Mouse (Mus musculus) hindbrain, embryonic 14.5 days (tissue): ENCODE results near the gene Padi6. TPM values are rescaled to one million over a fixed set of nuclear protein-coding genes. Genes with fewer than 3 reads are reported as not detected.

ENCODE experiments used
- ATAC-seq: fragments of 200-750 bp; cut with Nextera tagmentation; 2 replicates; pipeline ENCODE4 v1.8.0; 2017; ENCODE audit warnings: moderate number of reproducible peaks, mild to moderate bottlenecking, moderate TSS enrichment, moderate library complexity; ENCODE audit not compliant: low FRiP score
- DNase-seq: peaks from one replicate; pipeline ENCODE4 v3.0.0-alpha.2; 2015; ENCODE audit warnings: low spot score
- H3K27ac ChIP-seq: fragments of 300-500 bp; sonication (generic); 2 replicates; pipeline ENCODE4 v1.5.1; 2014; ENCODE audit warnings: mild to moderate bottlenecking, moderate library complexity
- H3K27me3 ChIP-seq: fragments of 300-500 bp; sonication (generic); 2 replicates; pipeline ENCODE4 v1.6.1; 2014; ENCODE audit warnings: mild to moderate bottlenecking, low read length, mixed read lengths; ENCODE audit not compliant: control insufficient read depth, insufficient read depth
- H3K36me3 ChIP-seq: fragments of 300-500 bp; sonication (generic); replicated peaks from 2 replicates; pipeline ENCODE4 v1.6.1; 2014; ENCODE audit not compliant: control insufficient read depth, insufficient read depth
- H3K4me1 ChIP-seq: fragments of 300-500 bp; sonication (generic); replicated peaks from 2 replicates; pipeline ENCODE4 v1.6.1; 2014; ENCODE audit warnings: antibody characterized with exemption, low read length, mixed read lengths; ENCODE audit not compliant: control insufficient read depth, insufficient read depth
- H3K4me2 ChIP-seq: fragments of 300-500 bp; sonication (generic); replicated peaks from 2 replicates; pipeline ENCODE4 v1.6.1; 2014; ENCODE audit warnings: mild to moderate bottlenecking, moderate library complexity
- H3K4me3 ChIP-seq: fragments of 300-500 bp; sonication (generic); replicated peaks from 2 replicates; pipeline ENCODE4 v1.5.1; 2014; ENCODE audit warnings: mild to moderate bottlenecking, low read length
- H3K9ac ChIP-seq: fragments of 300-500 bp; sonication (generic); 2 replicates; pipeline ENCODE4 v1.6.1; 2014
- H3K9me3 ChIP-seq: fragments of 300-500 bp; sonication (generic); 2 replicates; pipeline ENCODE4 v1.6.1; 2016; ENCODE audit warnings: low read length; ENCODE audit not compliant: control insufficient read depth
- WGBS: fragments of 180-500 bp; shearing (Covaris S2); extraction: QIAGEN DNeasy Blood & Tissue Kit; methylation state at CpG from one replicate; pipeline ENCODE4 v1.1.7; 2014; 5-methylcytosine and 5-hydroxymethylcytosine counted together
- polyA plus RNA-seq: library from polyadenylated mRNA; unstranded; fragments of >200 nt; fragmentation: Nextera tagmentation; extraction: Ambion mirVana; gene quantifications from 2 replicates; pipeline ENCODE4 v1.2.1, GENCODE M21; 2014

The Padi6 gene
- polyA plus RNA-seq, 1 experiment from 2014 or later, result not detected

DNA sequence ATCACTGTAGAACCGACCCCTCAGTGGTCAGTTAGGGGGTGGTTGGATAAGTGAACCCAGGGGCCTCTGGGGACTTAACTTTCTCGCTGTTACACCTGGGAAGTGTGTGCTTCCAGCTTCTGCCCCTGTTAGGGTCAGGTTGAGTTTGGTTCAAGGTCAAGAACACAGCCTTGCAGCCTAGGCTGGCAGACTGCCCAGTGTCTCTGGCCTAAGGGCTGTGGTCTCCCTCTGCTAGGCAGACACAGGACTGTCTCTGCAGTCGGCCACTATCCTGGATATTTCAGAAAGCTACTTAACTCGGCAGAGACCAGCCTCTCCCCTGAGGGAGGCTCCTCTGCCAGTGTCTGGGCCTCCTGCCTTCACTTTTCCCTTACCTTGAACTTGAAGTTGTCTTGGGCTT is 38.3 kb downstream of the Padi6 start:
- Histone ChIP-seq H3K27ac (peak overlapping the region; percentile 47; the same call in 1 of the 2 replicates), H3K36me3 (peaks cover 28% of the 10 kb centered on the region), H3K9me3 (no peaks in the 10 kb centered on the region), H3K4me3 (peak overlapping the region; percentile 91), H3K9ac (peak overlapping the region; percentile 92; the same call in 1 of the 2 replicates), H3K4me2 (peak overlapping the region; percentile 93), H3K27me3 (peaks cover 16% of the 10 kb centered on the region), H3K4me1 (peaks cover 38% of the 10 kb centered on the region)
- 30% methylated on average over 4 of the region's 4 CpGs for WGBS
- DNase-seq, result no peak
- no peak for ATAC-seq

DNA sequence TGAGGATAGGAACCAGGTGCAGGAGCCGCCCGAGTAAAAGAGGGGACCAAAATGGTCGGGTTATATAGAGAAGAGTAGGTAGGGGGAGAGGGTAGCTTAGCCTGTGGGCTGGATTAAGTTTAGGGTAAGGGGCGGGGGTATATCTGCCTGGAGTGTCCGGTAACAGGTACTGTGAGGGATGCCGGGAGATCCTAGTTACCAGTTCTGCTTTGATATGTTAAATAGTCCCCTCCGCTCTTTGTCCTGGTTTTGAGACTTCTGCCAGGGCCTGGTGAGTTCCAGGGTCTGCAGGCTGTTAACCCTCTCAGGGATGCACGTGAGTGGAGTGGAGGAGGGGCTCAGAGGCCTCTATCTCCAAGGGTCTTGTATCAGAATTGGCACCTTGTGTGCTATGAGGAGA is 38.8 kb downstream of the Padi6 start:
- Histone ChIP-seq H3K9me3 (no peaks in the 10 kb centered on the region), H3K36me3 (peaks cover 23% of the 10 kb centered on the region), H3K27ac (peak overlapping the region; percentile 47; the same call in 1 of the 2 replicates), H3K4me2 (peak overlapping the region; percentile 93), H3K4me1 (peaks cover 38% of the 10 kb centered on the region), H3K27me3 (peaks cover 21% of the 10 kb centered on the region), H3K4me3 (peak overlapping the region; percentile 91), H3K9ac (peak overlapping the region; percentile 92)
- DNase-seq (no peak), ATAC-seq (no peak)
- WGBS, result 6% methylated on average over 8 of the region's 8 CpGs

DNA sequence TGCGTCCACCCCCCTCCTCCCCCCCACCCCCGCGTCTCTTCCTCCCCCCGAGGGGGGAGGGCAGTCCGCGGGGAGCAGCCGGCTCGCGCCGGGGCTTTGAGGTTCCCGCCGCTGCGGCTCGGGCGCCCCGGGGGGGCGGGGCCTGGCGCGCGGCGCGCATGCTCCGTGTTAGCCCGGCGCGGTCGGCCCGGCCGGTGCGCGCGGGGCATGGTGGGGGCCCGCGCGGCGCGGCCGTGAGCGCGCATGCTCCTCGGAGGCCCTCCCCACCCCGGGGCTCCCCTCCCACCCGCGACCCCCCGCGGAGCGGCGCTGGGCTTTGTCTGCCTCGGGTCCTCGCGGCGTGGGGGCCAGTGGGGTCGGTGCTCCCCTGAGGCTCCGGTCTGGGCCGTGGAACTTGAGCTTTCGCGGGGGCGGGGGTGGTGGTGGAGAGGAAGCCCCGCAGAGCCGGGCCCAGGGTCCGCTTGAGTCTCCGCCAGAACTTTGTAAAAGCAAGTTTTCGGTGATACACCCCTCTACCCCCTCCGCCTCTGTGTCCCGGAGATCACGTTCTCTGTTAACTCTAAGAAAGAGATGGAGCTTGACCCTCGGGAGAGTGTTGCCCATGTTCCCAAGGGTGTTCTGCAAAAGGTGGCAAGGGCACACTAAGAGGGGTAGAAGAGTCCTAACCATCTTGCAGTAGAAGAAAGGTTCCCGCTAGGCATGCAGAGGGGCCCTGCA is 39.7 kb downstream of the Padi6 start:
- under 1% methylated on average over 27 of the region's 68 CpGs for WGBS
- peak; percentile 86 for DNase-seq
- H3K27me3 ChIP-seq, result peaks cover 27% of the 10 kb centered on the region
- H3K9me3 ChIP-seq, result no peaks in the 10 kb centered on the region
- H3K27ac ChIP-seq, result peak overlapping the region; percentile 94
- H3K4me1 ChIP-seq, result peaks cover 38% of the 10 kb centered on the region
- peak overlapping the region; percentile 91 for H3K4me3 ChIP-seq
- ATAC-seq, result peak; percentile 77
- peak overlapping the region; percentile 92 for H3K9ac ChIP-seq
- H3K4me2 ChIP-seq, result peak overlapping the region; percentile 93
- peaks cover 14% of the 10 kb centered on the region for H3K36me3 ChIP-seq

DNA sequence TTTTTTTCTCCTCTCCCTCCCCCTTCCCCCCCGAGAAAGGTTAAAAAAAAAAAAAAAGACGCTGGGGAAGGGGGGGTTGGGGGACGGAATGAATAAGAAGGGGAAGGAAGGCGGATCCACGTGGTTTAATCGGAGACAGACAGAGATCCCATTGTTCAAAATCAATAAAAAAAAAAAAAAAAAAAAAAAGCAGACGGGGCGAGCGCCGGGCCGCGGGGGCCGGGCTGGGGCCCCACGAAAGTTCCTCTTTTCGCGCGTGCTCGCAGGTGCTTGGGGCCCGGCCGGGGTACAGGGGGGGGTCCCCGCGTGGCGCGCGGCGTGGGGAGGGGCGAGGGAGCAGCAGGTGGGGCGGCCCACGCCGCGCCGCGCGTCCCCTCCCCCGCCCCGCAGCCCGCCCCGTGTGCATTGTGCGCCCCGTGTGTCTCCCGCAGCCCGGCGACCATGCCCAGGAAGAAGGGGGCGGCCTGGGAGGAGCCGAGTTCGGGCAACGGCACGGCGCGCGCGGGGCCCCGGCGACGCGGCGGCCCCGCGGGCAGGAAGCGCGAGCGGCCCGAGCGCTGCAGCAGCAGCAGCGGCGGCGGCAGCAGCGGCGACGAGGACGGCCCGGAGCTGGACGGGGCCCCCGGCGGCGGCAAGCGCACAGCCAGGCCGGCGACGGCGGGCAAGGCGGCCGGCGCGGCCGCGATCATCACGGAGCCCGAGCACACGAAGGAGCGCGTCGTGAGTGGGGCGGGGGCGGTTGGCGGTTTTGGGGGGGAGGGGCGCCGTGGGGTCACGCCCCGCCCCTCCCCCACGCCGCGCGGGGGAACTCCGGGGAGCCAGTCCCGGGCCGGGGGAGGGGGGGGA is 40.5 kb downstream of the Padi6 start:
- peak; percentile 38; the same call in 1 of the 2 replicates for ATAC-seq
- Histone ChIP-seq H3K27ac (peak overlapping the region; percentile 94), H3K4me3 (peak overlapping the region; percentile 91), H3K4me2 (peak overlapping the region; percentile 93), H3K27me3 (peaks cover 27% of the 10 kb centered on the region), H3K36me3 (peaks cover 13% of the 10 kb centered on the region; the same call in 1 of the 2 replicates), H3K9ac (peak overlapping the region; percentile 92), H3K4me1 (peaks cover 38% of the 10 kb centered on the region), H3K9me3 (no peaks in the 10 kb centered on the region)
- peak; percentile 37 for DNase-seq
- WGBS, result under 1% methylated on average over 44 of the region's 107 CpGs

DNA sequence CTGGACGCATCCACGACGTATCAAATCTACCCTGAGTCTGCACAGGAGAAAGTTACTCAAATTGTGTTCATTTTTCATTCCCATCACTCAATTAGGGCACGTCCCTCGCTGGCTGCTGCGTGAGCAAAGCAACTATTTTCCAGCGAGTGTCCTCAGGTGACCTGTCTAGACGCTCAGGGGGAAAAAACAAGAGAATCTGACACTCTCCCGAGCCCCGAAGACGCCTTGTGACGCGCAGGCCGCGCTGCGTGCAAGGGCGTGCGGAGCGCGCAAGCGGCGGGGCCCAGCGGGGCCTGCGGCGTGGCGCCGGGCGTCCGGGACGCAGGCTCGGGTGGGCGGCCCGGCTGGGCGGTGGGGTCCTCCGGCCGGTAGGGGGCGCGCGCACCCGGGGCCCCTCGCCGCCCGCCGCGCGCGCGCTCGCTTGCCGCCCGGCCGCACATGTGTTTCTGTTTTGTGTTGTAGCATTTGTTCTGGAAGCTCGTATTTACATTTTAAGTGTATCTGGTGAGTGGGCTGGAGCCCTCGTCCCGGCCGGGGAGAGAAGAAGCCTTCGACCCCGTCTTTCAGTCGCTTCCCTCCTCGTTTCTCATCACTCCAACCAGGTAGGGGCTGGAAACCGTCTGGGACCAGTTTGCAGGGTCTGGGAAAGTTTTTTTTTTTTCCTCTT is 41.3 kb downstream of the Padi6 start:
- H3K27me3 ChIP-seq, result peaks cover 27% of the 10 kb centered on the region
- H3K36me3 ChIP-seq, result peaks cover 12% of the 10 kb centered on the region; the same call in 1 of the 2 replicates
- under 1% methylated on average over 60 of the region's 61 CpGs for WGBS
- peaks cover 38% of the 10 kb centered on the region for H3K4me1 ChIP-seq
- H3K9me3 ChIP-seq, result no peaks in the 10 kb centered on the region
- DNase-seq (peak; percentile 82), ATAC-seq (peak; percentile 75)
- peak overlapping the region; percentile 92 for H3K9ac ChIP-seq
- peak overlapping the region; percentile 93 for H3K4me2 ChIP-seq
- H3K4me3 ChIP-seq, result peak overlapping the region; percentile 91
- H3K27ac ChIP-seq, result peak overlapping the region; percentile 94

DNA sequence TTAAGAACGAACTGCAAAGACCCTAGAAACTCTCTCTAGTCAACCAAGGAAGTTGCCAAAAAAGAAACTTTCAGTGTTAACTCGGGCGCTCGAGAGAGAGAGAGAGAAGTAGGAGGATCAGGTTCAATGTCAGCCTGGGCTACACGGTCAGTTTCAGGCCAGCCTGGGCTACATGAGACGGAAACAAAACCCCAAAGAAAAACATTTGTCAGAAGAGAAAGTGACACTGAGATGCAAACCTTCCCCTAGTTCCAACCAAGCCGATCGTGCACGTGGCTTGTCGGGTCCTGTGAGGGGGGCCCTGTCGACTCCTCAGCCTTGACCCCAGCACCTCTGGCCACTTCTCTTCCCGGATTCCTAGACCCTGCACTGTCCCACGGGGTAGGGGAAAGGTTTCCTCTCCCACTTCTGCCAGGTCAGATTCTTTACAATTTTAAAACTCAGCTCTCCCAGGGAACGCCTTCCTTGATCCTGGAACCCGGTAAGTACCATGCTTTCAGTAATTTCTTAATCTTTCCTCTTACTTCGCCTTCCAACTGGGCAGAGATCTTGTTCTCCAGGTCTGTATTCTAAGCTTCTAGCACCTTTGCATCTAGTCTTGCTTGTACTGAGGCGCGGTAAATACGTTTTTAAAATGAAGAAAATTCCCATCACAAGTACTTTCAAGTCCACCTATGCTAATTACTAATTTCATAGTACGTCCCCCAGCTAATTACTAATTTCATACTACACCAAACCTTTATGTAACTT is 42.0 kb downstream of the Padi6 start, which contains the start of gene Rcc2:
Gene Rcc2, plus strand, starts transcription at position 273 of the 750 bp plus-strand sequence.
- no peak for DNase-seq

DNA sequence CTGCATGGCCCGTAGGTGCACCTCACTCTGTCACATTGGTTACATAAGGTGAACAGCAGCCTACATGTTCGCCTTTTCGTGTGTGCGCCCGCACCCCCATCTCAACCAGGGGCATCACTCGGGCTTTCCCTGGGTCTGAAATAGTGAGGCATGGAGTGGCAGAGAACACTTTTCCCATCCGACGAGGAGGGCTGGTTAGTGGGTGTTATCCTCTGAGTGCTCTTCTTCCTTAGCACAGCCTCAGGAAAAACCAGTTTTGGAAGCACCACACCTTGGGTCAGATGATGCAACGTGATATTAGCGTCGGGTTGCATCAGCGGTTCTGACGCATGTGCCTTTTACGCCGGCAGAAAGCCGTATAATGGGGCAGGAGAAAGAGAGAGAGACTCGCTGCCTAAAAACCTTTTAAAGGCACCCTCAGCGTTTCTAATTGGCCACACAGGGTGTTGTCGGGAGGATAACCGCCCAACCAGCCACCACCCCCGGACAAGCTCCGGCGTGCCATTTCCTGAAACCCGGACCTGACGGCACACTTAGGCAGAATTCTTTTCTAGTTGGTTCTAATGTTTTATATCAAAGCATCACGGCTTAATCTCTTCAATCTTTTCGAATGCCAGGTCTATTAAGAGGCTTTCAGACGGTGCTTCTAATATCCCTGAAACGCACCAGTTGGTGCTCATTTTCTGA is 42.9 kb downstream of the Padi6 start:
- DNase-seq, result peak; percentile 39
- Histone ChIP-seq H3K36me3 (no peaks in the 10 kb centered on the region), H3K27me3 (peaks cover 27% of the 10 kb centered on the region), H3K4me2 (peak overlapping the region; percentile 45), H3K9me3 (no peaks in the 10 kb centered on the region), H3K9ac (peak overlapping the region; percentile 24), H3K27ac (no peak overlapping the region), H3K4me1 (peaks cover 35% of the 10 kb centered on the region), H3K4me3 (peak overlapping the region; percentile 22)
- ATAC-seq, result no peak
- WGBS, result 8% methylated on average over 29 of the region's 29 CpGs

More for the DNA sequence above, 42.0 kb downstream of the Padi6 start, which contains the start of gene Rcc2:
- ATAC-seq, result no peak
- Histone ChIP-seq H3K36me3 (0 out of 2 replicates have a peak, but pooled peaks cover 4% of the 10 kb centered on the region), H3K9me3 (no peaks in the 10 kb centered on the region), H3K4me3 (peak within 1 kb of the TSS; percentile 91), H3K27ac (peak within 1 kb of the TSS; percentile 94), H3K27me3 (peaks cover 27% of the 10 kb centered on the region), H3K4me2 (peak within 1 kb of the TSS; percentile 93), H3K9ac (peak within 1 kb of the TSS; percentile 92), H3K4me1 (peaks cover 38% of the 10 kb centered on the region)
- WGBS, result 7% methylated on average over 20 of the region's 20 CpGs
